Mouse (Mus musculus) intestine, embryonic 14.5 days (tissue): ENCODE results near the gene Lnx2. TPM values are rescaled to one million over a fixed set of nuclear protein-coding genes. Genes with fewer than 3 reads are reported as not detected.

Experiments used
- ATAC-seq: fragments of 200-750 bp; cut with Nextera tagmentation; replicated peaks from 2 replicates; pipeline ENCODE4 v1.8.0; 2017; ENCODE audit warnings: low read depth, moderate number of reproducible peaks, moderate TSS enrichment, moderate library complexity; ENCODE audit not compliant: low FRiP score, low TSS enrichment
- DNase-seq: peaks from one replicate; pipeline ENCODE4 v3.0.0-alpha.2; 2018; ENCODE audit warnings: low spot score
- H3K27ac ChIP-seq: fragments of 300-500 bp; sonication (generic); 2 replicates; pipeline ENCODE4 v1.5.1; 2014; ENCODE audit warnings: low read depth, mild to moderate bottlenecking, control low read depth
- H3K27me3 ChIP-seq: fragments of 300-500 bp; sonication (generic); replicated peaks from 2 replicates; pipeline ENCODE4 v1.6.1; 2014; ENCODE audit warnings: low read length, control low read depth; ENCODE audit not compliant: control insufficient read depth, insufficient read depth
- H3K36me3 ChIP-seq: fragments of 300-500 bp; sonication (generic); 2 replicates; pipeline ENCODE4 v1.6.1; 2014; ENCODE audit warnings: low read length, control low read depth; ENCODE audit not compliant: control insufficient read depth, insufficient read depth
- H3K4me1 ChIP-seq: fragments of 300-500 bp; sonication (generic); replicated peaks from 2 replicates; pipeline ENCODE4 v1.6.1; 2014; ENCODE audit warnings: low read length, control low read depth, mixed read lengths; ENCODE audit not compliant: control insufficient read depth, insufficient read depth
- H3K4me2 ChIP-seq: fragments of 300-500 bp; sonication (generic); 2 replicates; pipeline ENCODE4 v1.6.1; 2014; ENCODE audit warnings: low read length
- H3K4me3 ChIP-seq: fragments of 300-500 bp; sonication (generic); 2 replicates; pipeline ENCODE4 v1.5.1; 2014; ENCODE audit warnings: low read depth, low read length, control low read depth, mixed read lengths
- H3K9ac ChIP-seq: fragments of 300-500 bp; sonication (generic); 2 replicates; pipeline ENCODE4 v1.6.1; 2014; ENCODE audit warnings: mild to moderate bottlenecking, low read length
- H3K9me3 ChIP-seq: fragments of 300-500 bp; sonication (generic); 2 replicates; pipeline ENCODE4 v1.6.1; 2016; ENCODE audit warnings: low read length, control low read depth; ENCODE audit not compliant: control insufficient read depth
- WGBS: fragments of 180-500 bp; shearing (Covaris S2); extraction: QIAGEN DNeasy Blood & Tissue Kit; methylation state at CpG from one replicate; pipeline ENCODE4 v1.1.7; 2014; 5-methylcytosine and 5-hydroxymethylcytosine counted together
- polyA plus RNA-seq: library from polyadenylated mRNA; unstranded; fragments of >200 nt; fragmentation: Nextera tagmentation; extraction: Ambion mirVana; gene quantifications from 2 replicates; pipeline ENCODE4 v1.2.1, GENCODE M21; 2014

Lnx2 gene
- polyA plus RNA-seq, 1 experiment from 2014 or later = 17.9 TPM

DNA sequence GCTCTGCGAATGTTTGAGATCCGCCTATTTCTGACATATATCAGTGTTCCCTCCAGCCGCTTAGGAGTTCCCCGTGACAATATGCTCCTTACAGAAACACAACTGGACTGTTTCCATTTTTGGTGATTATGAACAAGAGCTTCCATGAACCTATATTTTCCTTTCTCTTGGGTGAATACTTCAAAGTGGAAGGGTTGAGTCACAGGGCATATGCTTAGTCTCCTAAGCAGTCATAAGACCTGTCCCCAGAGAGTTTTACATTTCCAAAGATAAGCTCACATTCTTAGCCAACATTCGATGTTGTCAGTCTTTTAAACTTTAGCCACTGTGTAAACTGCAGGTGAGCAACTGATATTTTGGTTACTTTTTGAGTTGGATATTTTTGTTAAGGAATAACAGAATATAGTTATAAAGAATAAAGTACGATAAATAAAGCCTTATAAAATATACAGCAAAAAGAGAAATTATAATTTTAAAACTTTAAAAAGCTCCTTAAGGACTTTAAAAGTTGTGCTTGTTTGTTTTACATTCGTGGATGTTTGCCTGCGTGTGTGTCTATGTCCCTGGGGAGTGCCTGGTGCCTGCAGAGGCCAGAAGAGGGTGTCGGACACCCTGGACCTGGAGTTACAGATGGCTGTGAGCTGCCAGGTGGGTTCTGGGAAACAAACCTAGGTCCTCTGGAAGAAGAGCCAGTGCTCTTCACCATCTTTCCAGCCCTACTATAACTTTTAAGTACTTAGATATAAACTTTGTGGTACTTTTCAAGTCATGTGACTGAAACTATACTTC, 18.6 kb downstream of the Lnx2 start:
- H3K4me2 ChIP-seq = no peak overlapping the region
- no peak overlapping the region for H3K4me3 ChIP-seq
- 64% methylated on average over 9 of the region's 9 CpGs for WGBS
- H3K9me3 ChIP-seq = no peaks in the 10 kb centered on the region
- H3K9ac ChIP-seq = no peak overlapping the region
- no peak overlapping the region for H3K27ac ChIP-seq
- H3K4me1 ChIP-seq = 0 out of 2 replicates have a peak, but pooled peaks cover 9% of the 10 kb centered on the region
- ATAC-seq = no peak
- no peak for DNase-seq
- no peaks in the 10 kb centered on the region for H3K36me3 ChIP-seq
- no peaks in the 10 kb centered on the region for H3K27me3 ChIP-seq

DNA sequence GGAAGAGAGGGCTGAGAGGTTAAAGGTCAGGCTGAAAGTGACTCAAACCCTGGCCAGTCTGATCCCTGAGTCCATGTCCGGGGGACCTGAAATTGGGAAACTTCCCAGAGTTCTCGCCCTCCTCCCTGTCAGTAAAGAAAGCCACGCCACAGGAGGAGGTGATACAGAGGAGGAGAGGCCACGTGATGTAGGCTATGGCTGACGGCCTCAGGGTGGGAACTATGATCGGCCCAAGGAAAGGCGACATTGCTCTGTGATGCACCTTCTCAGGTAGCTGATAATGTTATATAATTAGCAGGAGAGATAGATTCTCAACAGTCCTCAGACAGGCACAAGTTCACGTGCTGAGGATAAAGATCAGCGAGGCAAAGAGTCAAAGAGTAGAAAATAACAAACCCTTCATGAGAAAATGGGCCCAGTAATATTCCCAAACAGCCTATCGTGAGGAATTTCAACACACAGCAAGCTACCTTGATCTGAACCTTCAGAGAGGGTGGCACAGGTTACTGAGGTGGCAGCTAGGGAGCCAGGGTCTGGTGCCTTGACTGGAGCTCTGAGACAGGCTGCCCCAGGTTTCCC, 19.6 kb downstream of the Lnx2 start:
- WGBS = 83% methylated on average over 10 of the region's 10 CpGs
- no peaks in the 10 kb centered on the region for H3K9me3 ChIP-seq
- no peak overlapping the region for H3K27ac ChIP-seq
- no peaks in the 10 kb centered on the region for H3K36me3 ChIP-seq
- H3K4me2 ChIP-seq = no peak overlapping the region
- peaks cover 16% of the 10 kb centered on the region; the same call in 1 of the 2 replicates for H3K4me1 ChIP-seq
- no peak overlapping the region for H3K9ac ChIP-seq
- H3K4me3 ChIP-seq = no peak overlapping the region
- ATAC-seq (no peak), DNase-seq (no peak)
- no peaks in the 10 kb centered on the region for H3K27me3 ChIP-seq

DNA sequence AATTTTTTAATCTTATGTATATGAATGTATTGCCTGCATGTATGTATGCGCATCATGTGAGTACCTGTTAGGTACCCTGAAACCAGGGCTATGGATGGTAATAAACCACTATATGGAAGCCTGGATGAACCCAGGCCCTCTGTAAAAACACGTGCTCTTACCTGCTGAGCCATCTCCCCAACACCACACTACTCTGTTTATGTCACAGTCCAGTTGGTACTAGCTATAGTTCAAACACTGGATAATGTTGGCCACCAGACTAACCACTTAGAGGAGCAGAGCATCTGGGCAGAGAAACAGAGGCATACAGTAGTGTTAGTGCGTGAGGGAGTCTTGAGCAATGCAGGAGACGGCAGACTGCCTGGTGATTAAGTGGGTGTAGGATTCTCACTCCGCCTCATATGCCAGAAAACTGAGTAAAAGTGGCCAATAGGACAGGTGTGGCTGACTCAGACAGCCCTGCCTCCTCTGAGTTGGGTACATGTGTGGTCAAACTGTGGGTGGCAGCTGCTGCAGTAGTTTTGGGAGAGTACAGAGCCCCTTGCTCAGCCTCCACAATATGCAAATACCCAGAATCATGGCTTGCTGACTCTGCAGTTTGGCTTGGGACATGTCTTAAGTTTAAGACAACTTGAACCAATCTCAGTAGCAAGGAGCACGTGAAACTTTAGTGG, 20.7 kb downstream of the Lnx2 start:
- ATAC-seq = no peak
- Histone ChIP-seq H3K36me3 (no peaks in the 10 kb centered on the region), H3K4me2 (no peak overlapping the region), H3K9me3 (no peaks in the 10 kb centered on the region), H3K27me3 (no peaks in the 10 kb centered on the region), H3K4me3 (no peak overlapping the region), H3K4me1 (peaks cover 21% of the 10 kb centered on the region), H3K9ac (no peak overlapping the region), H3K27ac (no peak overlapping the region)
- 84% methylated on average over 6 of the region's 6 CpGs for WGBS
- DNase-seq = no peak

DNA sequence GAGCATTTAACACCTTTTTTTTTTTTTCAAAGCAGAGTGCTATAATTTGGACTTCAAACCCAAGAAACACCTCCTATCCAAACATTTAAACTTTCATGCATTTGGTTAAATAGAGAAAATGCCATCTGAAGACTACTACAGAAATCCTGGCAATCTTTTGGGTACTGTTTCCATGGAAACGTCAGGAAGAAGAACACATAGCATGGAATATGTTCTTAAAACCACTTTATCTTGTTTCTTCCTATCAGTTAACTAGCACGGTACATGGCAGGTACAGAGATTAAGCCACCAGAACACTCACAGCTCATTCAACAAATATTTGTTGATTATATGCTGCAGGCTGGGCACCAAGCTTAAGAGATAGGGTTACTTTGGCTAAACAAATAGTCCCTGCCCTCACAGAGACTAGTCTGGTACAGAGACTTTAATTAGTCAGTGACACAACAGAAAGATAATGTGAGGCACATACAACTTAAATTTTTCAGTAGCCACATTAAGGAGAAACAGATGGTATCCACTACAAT, 21.6 kb downstream of the Lnx2 start:
- no peaks in the 10 kb centered on the region for H3K27me3 ChIP-seq
- no peak for ATAC-seq
- no peaks in the 10 kb centered on the region for H3K9me3 ChIP-seq
- H3K9ac ChIP-seq = no peak overlapping the region
- DNase-seq = no peak
- no peak overlapping the region for H3K27ac ChIP-seq
- H3K4me1 ChIP-seq = peaks cover 29% of the 10 kb centered on the region
- H3K4me2 ChIP-seq = no peak overlapping the region
- H3K4me3 ChIP-seq = no peak overlapping the region
- WGBS = 59% methylated on average over 2 of the region's 2 CpGs
- no peaks in the 10 kb centered on the region for H3K36me3 ChIP-seq

DNA sequence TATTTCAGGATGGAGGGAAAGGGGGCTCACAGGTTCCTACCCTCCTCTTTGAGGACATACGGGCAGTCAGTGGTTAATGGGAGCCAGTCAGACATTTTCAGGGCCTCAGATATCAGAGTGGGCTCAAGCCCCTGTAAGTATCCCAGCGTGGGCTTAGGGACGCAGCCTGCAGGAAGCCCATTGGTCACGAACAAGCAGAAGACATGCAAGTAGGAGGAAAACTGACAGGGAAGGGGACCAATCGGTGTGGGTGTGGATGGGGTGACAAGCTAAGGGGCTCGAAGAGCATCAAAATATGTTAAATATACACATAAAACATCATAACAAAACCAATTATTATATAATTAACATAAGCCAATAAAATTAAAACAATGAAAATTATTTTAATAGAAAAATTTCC, 22.1 kb downstream of the Lnx2 start:
- Histone ChIP-seq H3K27ac (no peak overlapping the region), H3K4me2 (no peak overlapping the region), H3K4me3 (no peak overlapping the region), H3K27me3 (no peaks in the 10 kb centered on the region), H3K9me3 (no peaks in the 10 kb centered on the region), H3K4me1 (peaks cover 31% of the 10 kb centered on the region), H3K9ac (no peak overlapping the region), H3K36me3 (no peaks in the 10 kb centered on the region)
- 79% methylated on average over 6 of the region's 6 CpGs for WGBS
- DNase-seq (no peak), ATAC-seq (no peak)

DNA sequence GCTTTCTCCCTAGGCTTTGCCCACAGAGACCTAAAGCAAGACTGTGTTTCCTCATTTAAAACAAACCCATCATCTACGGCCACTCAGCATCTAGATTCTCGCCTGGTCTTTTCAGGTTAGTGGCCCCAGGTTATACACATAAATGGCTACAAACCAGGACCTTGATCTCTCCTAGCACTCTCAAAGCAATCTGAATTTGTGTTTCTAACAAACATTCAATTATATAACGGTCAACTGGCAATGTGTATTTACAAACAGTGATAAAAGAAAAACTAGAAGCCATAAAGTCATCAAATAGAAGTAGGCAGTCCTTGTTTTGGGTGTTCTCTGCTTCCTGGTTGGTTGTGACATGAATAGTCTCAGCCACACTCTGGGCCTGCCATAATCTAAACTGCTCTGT, 22.9 kb downstream of the Lnx2 start:
- no peaks in the 10 kb centered on the region for H3K27me3 ChIP-seq
- no peaks in the 10 kb centered on the region for H3K9me3 ChIP-seq
- H3K4me3 ChIP-seq = no peak overlapping the region
- no peak overlapping the region for H3K4me2 ChIP-seq
- WGBS = 66% methylated on average over 3 of the region's 3 CpGs
- peaks cover 33% of the 10 kb centered on the region for H3K4me1 ChIP-seq
- H3K27ac ChIP-seq = no peak overlapping the region
- no peak for ATAC-seq
- no peak for DNase-seq
- no peaks in the 10 kb centered on the region for H3K36me3 ChIP-seq
- H3K9ac ChIP-seq = no peak overlapping the region

DNA sequence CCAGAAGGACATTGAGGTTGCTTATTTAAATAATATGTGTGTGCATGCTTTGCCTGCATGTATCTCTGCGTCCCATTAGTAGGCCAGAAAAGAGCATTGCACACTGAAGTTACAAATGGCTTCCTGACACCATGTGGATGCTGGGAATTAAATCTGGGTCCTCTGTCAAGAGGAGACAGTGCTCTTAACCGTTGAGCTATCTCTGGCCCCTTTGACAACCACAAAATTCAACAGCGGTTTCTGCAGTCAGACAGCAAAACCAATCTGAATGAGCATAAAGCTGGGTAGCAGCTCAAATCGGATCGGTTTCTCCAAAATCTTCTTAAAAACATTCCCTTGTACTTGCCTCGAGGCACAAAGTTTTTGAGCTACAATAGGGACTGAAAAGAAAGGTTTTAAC, 23.3 kb downstream of the Lnx2 start:
- Histone ChIP-seq H3K27me3 (no peaks in the 10 kb centered on the region), H3K9me3 (no peaks in the 10 kb centered on the region), H3K4me3 (no peak overlapping the region), H3K4me1 (peaks cover 33% of the 10 kb centered on the region), H3K36me3 (no peaks in the 10 kb centered on the region), H3K4me2 (no peak overlapping the region), H3K27ac (no peak overlapping the region), H3K9ac (no peak overlapping the region)
- DNase-seq (no peak), ATAC-seq (no peak)
- 84% methylated on average over 6 of the region's 6 CpGs for WGBS

DNA sequence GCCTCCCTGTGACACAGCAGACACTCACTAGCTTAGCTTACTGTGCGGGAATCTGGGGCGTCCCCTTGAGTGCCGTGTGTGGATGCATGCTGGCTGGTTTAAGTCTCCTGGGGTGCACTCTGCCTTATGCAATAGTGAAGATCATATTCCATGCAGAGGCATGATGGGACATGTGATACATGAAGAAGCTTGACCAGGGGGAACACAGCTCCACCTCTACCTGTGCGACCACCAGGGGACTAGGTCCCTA, 24.2 kb downstream of the Lnx2 start:
- Histone ChIP-seq H3K9me3 (no peaks in the 10 kb centered on the region), H3K4me2 (no peak overlapping the region), H3K36me3 (no peaks in the 10 kb centered on the region), H3K9ac (no peak overlapping the region), H3K4me1 (peaks cover 33% of the 10 kb centered on the region), H3K27me3 (no peaks in the 10 kb centered on the region), H3K27ac (no peak overlapping the region), H3K4me3 (no peak overlapping the region)
- ATAC-seq (no peak), DNase-seq (no peak)
- WGBS = 73% methylated on average over 4 of the region's 4 CpGs
